Mouse (Mus musculus): Measurements from ENCODE around the gene Ckap4. TPM values are rescaled to one million over a fixed set of nuclear protein-coding genes. Genes with fewer than 3 reads are reported as not detected.
"Not testable (repeated sequence)": the region's sequence is repeated elsewhere in the genome, so short reads cannot be mapped to it uniquely, and the experiment has no call there.

Ckap4 gene
- polyA plus RNA-seq, 1 experiment from 2014 or later, result 23.3 TPM

GRCm38 (mm10) chr10:84490115-84490514, 43.7 kb downstream of the Ckap4 start:
- Histone ChIP-seq H3K4me2 (replicated peaks; ENCODE audit: low read depth) (no peak overlapping the region), H3K4me3 (ENCODE audit: low read depth, low read length) (no peak overlapping the region), H3K9me3 (ENCODE audit: control insufficient read depth) (no peaks in the 10 kb centered on the region), H3K36me3 (ENCODE audit: control insufficient read depth, insufficient read depth) (no peaks in the 10 kb centered on the region), H3K4me1 (replicated peaks; ENCODE audit: control insufficient read depth, insufficient read depth, low read length) (no peaks in the 10 kb centered on the region), H3K9ac (ENCODE audit: low read depth, low read length) (no peak overlapping the region), H3K27me3 (replicated peaks; ENCODE audit: control insufficient read depth, insufficient read depth, low read length) (0 out of 2 replicates have a peak, but pooled peaks cover 6% of the 10 kb centered on the region), H3K27ac (ENCODE audit: low read depth, low read length) (no peak overlapping the region)
- no peak for TF ChIP-seq CTCF (IDR thresholded peaks at IDR 0.05; ENCODE audit: low read depth)
- no peak for ATAC-seq
- WGBS, result 85% methylated on average over 5 of the region's 5 CpGs

GRCm38 (mm10) chr10:84488315-84488714, 45.5 kb downstream of the Ckap4 start:
- peak; percentile 76 for TF ChIP-seq CTCF (IDR thresholded peaks at IDR 0.05; ENCODE audit: low read depth)
- 0 out of 2 replicates have a peak, but pooled peaks cover 6% of the 10 kb centered on the region for H3K27me3 ChIP-seq (replicated peaks; ENCODE audit: control insufficient read depth, insufficient read depth, low read length)
- no peak overlapping the region for H3K4me2 ChIP-seq (replicated peaks; ENCODE audit: low read depth)
- no peak overlapping the region for H3K27ac ChIP-seq (ENCODE audit: low read depth, low read length)
- H3K9ac ChIP-seq (ENCODE audit: low read depth, low read length), result no peak overlapping the region
- no peaks in the 10 kb centered on the region for H3K9me3 ChIP-seq (ENCODE audit: control insufficient read depth)
- WGBS, result 41% methylated on average over 6 of the region's 6 CpGs
- H3K4me3 ChIP-seq (ENCODE audit: low read depth, low read length), result no peak overlapping the region
- no peaks in the 10 kb centered on the region for H3K4me1 ChIP-seq (replicated peaks; ENCODE audit: control insufficient read depth, insufficient read depth, low read length)
- no peak for ATAC-seq
- H3K36me3 ChIP-seq (ENCODE audit: control insufficient read depth, insufficient read depth), result no peaks in the 10 kb centered on the region

GRCm38 (mm10) chr10:84484661-84485060, 49.2 kb downstream of the Ckap4 start:
- no peak overlapping the region for H3K4me2 ChIP-seq (replicated peaks; ENCODE audit: low read depth)
- H3K4me1 ChIP-seq (replicated peaks; ENCODE audit: control insufficient read depth, insufficient read depth, low read length), result peaks cover 5% of the 10 kb centered on the region
- no peak overlapping the region for H3K27ac ChIP-seq (ENCODE audit: low read depth, low read length)
- no peak for TF ChIP-seq CTCF (IDR thresholded peaks at IDR 0.05; ENCODE audit: low read depth)
- H3K4me3 ChIP-seq (ENCODE audit: low read depth, low read length), result no peak overlapping the region
- no peaks in the 10 kb centered on the region for H3K36me3 ChIP-seq (ENCODE audit: control insufficient read depth, insufficient read depth)
- H3K9ac ChIP-seq (ENCODE audit: low read depth, low read length), result no peak overlapping the region
- WGBS, result 52% methylated on average over 1 of the region's 1 CpGs
- no peak for ATAC-seq
- 0 out of 2 replicates have a peak, but pooled peaks cover 4% of the 10 kb centered on the region for H3K27me3 ChIP-seq (replicated peaks; ENCODE audit: control insufficient read depth, insufficient read depth, low read length)
- H3K9me3 ChIP-seq (ENCODE audit: control insufficient read depth), result no peaks in the 10 kb centered on the region

- WGBS, result 48% methylated on average over 3 of the region's 3 CpGs
- ATAC-seq, result peak; percentile 82
- Histone ChIP-seq H3K36me3 (ENCODE audit: control insufficient read depth, insufficient read depth) (no peaks in the 10 kb centered on the region), H3K4me1 (replicated peaks; ENCODE audit: control insufficient read depth, insufficient read depth, low read length) (peaks cover 5% of the 10 kb centered on the region), H3K4me2 (replicated peaks; ENCODE audit: low read depth) (no peak overlapping the region), H3K9me3 (ENCODE audit: control insufficient read depth) (no peaks in the 10 kb centered on the region), H3K4me3 (ENCODE audit: low read depth, low read length) (no peak overlapping the region), H3K9ac (ENCODE audit: low read depth, low read length) (no peak overlapping the region), H3K27me3 (replicated peaks; ENCODE audit: control insufficient read depth, insufficient read depth, low read length) (no peaks in the 10 kb centered on the region), H3K27ac (ENCODE audit: low read depth, low read length) (no peak overlapping the region)
- no peak for TF ChIP-seq CTCF (IDR thresholded peaks at IDR 0.05; ENCODE audit: low read depth)
Observed at GRCm38 (mm10) chr10:84483553-84483952, 50.3 kb downstream of the Ckap4 start.

GRCm38 (mm10) chr10:84483069-84483468, 50.8 kb downstream of the Ckap4 start:
- Histone ChIP-seq H3K4me2 (replicated peaks; ENCODE audit: low read depth) (no peak overlapping the region), H3K9me3 (ENCODE audit: control insufficient read depth) (no peaks in the 10 kb centered on the region), H3K4me3 (ENCODE audit: low read depth, low read length) (no peak overlapping the region), H3K27me3 (replicated peaks; ENCODE audit: control insufficient read depth, insufficient read depth, low read length) (no peaks in the 10 kb centered on the region), H3K4me1 (replicated peaks; ENCODE audit: control insufficient read depth, insufficient read depth, low read length) (peaks cover 5% of the 10 kb centered on the region), H3K27ac (ENCODE audit: low read depth, low read length) (no peak overlapping the region), H3K9ac (ENCODE audit: low read depth, low read length) (no peak overlapping the region), H3K36me3 (ENCODE audit: control insufficient read depth, insufficient read depth) (no peaks in the 10 kb centered on the region)
- 79% methylated on average over 2 of the region's 2 CpGs for WGBS
- ATAC-seq, result no peak
- 0 out of 2 replicates have a peak, but pooled peaks have one; percentile 11 for TF ChIP-seq CTCF (IDR thresholded peaks at IDR 0.05; ENCODE audit: low read depth)

- H3K9me3 ChIP-seq (ENCODE audit: control insufficient read depth); ATAC-seq; H3K27ac ChIP-seq (ENCODE audit: low read depth, low read length); H3K4me1 ChIP-seq (replicated peaks; ENCODE audit: control insufficient read depth, insufficient read depth, low read length); H3K27me3 ChIP-seq (replicated peaks; ENCODE audit: control insufficient read depth, insufficient read depth, low read length); H3K9ac ChIP-seq (ENCODE audit: low read depth, low read length); H3K4me2 ChIP-seq (replicated peaks; ENCODE audit: low read depth); H3K36me3 ChIP-seq (ENCODE audit: control insufficient read depth, insufficient read depth); H3K4me3 ChIP-seq (ENCODE audit: low read depth, low read length): not testable (repeated sequence)
- 92% methylated on average over 15 of the region's 15 CpGs for WGBS
Observed at GRCm38 (mm10) chr10:84482418-84482817, 51.4 kb downstream of the Ckap4 start.

GRCm38 (mm10) chr10:84481327-84481671, 52.6 kb downstream of the Ckap4 start:
- Histone ChIP-seq H3K9ac (ENCODE audit: low read depth, low read length) (no peak overlapping the region), H3K4me2 (replicated peaks; ENCODE audit: low read depth) (no peak overlapping the region), H3K27me3 (replicated peaks; ENCODE audit: control insufficient read depth, insufficient read depth, low read length) (no peaks in the 10 kb centered on the region), H3K4me3 (ENCODE audit: low read depth, low read length) (no peak overlapping the region), H3K4me1 (replicated peaks; ENCODE audit: control insufficient read depth, insufficient read depth, low read length) (peaks cover 5% of the 10 kb centered on the region), H3K27ac (ENCODE audit: low read depth, low read length) (no peak overlapping the region), H3K9me3 (ENCODE audit: control insufficient read depth) (no peaks in the 10 kb centered on the region), H3K36me3 (ENCODE audit: control insufficient read depth, insufficient read depth) (no peaks in the 10 kb centered on the region)
- no peak for ATAC-seq
- WGBS, result 51% methylated on average over 5 of the region's 5 CpGs
- no peak for TF ChIP-seq CTCF (IDR thresholded peaks at IDR 0.05; ENCODE audit: low read depth)
